Mouse (Mus musculus) layer of hippocampus, adult 2 months (tissue): ENCODE measurements around the gene Eps15. TPM values are rescaled to one million over a fixed set of nuclear protein-coding genes. Genes with fewer than 3 reads are reported as not detected.

Experiments
- DNase-seq, 2 experiments: peaks; one replicate each; pipeline ENCODE4 v3.0.0; 2022; ENCODE audit warnings: low spot score in 2 of 2
- H3K27ac ChIP-seq: fragments of 200-600 bp; 2 replicates; pipeline ENCODE4 v1.8.1; 2022
- H3K4me3 ChIP-seq: fragments of 200-600 bp; 2 replicates; pipeline ENCODE4 v1.8.1; 2022; ENCODE audit warnings: mild to moderate bottlenecking
- CTCF ChIP-seq: fragments of 200-600 bp; conservative IDR thresholded peaks from 2 replicates; pipeline ENCODE4 v1.8.1; 2022; ENCODE audit warnings: antibody characterized with exemption, mild to moderate bottlenecking, moderate library complexity
- total RNA-seq, 2 experiments: library from RNA; stranded (reverse); gene quantifications; 2 replicates each; pipeline ENCODE4 v1.2.3; 2021

Gene Eps15
- total RNA-seq, 2 experiments from 2014 or later: 213 to 225 TPM

DNA sequence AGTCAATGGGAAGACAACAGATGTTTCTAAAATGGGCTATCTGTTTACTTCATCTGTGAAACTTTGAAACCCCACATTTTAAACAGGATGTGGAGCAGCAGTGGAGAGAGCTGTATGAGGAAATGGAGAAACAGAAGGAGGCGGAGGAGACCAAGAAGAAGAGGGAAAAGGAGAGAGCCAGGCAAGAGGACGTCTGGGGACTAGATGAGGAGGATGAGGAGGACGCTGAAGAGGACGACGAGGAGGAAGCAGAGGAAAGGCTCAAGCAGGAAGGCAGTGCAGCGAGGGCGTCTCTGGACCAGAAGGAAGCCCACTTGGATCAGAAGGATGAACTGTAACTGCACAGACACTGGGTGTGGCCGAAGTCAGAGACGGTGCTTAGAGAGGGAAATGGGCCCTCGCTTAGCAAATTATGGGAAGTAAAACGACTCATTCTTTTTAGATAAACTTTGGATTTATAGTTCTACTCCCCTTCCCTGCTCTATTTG is 26.4 kb upstream of the Eps15 start:
- no peak for TF ChIP-seq CTCF
- no peak overlapping the region for H3K27ac ChIP-seq
- no peak overlapping the region for H3K4me3 ChIP-seq
- no peak for DNase-seq

DNA sequence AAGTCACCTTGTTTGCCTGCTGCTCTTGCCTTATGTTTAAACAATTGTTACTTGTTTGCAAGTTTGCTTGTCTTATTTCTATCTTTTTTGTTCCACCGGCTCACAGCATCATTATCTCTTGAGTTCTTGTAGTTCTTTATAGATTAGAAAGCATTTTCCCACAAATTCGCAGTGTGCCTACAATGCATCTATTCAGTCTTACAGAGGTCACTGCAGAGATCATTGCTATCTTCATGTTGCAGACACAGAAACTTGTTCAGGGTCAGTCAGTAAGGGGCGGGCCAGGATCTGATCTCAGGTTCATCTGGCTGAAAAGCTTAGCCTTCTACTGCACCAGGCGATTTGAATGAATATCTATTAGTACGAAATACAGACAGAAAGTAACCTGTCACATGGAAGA is 25.6 kb upstream of the Eps15 start:
- no peak overlapping the region for H3K4me3 ChIP-seq
- no peak for TF ChIP-seq CTCF
- DNase-seq: no peak
- H3K27ac ChIP-seq: no peak overlapping the region

DNA sequence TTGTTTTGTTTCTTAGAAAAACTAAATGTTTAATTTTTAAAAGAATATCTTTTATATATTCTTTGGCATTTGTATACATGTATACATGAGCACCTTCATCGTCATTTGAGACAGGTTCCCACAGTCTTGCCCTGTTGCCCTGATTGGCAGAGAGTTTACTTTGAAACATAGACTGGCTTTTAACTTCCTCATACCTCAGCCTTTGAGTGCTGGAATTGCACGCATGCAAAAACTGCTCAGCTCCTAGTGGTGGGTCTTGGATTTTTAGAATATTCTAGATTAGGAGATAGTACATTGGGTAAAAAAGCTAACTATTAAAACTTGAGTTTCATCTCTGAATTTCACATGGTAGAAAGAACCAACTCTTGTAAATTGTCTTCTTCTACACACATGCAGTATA is 24.7 kb upstream of the Eps15 start:
- DNase-seq: no peak
- Histone ChIP-seq H3K27ac (no peak overlapping the region), H3K4me3 (no peak overlapping the region)
- no peak; the same call in 1 of the 2 replicates for TF ChIP-seq CTCF

DNA sequence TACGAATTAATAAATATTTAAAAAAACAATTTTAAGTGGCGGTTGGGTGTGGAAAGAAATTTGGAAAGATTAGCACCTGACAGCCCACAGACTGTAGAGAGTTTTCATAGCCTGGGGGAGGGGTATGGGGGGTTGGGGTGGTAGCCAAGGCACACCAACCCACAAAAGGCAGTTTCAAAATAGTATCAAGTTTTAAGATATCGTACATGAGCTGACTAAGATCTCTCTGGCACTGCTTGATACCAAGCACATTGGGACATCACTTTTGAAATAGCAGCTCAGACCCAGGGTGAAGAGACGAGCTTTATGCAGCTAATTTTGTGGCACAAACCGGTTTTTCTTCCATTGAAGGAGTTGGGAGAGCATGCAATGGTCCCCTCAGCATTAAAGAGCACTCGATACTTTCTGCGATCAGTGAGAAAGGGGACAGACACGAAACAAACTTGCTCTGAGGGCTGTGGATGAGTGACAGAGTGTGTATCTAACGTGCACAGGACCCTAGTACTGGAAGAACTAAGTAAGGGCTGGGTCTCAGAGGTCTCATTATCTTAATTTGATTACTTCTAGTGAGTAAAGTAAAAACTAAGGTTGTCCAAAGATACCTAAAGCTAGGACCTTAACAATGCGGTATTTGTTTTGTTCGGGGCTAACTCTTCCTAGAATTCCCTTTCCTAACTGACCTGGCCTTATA is 24.2 kb upstream of the Eps15 start:
- Histone ChIP-seq H3K27ac (no peak overlapping the region), H3K4me3 (no peak overlapping the region)
- TF ChIP-seq CTCF: no peak

DNA sequence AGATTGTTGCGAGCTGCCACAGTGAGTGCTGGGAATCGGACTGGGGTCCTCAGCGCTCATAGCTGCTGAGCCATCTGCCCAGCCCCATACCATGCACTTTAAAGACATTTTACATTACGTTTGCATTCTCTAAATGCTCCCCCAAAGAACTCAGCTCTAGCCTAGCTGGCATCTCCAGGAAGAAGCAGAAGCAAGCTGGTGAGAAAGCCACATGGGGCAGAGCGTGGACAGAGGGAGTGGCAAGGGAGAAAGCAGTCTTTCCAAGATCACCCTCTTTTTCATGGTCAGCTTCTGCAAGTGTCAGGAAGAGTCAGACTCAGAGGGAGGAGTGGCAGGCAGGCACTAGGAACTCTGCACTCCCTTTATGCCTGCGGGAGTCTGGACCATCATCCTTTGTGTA is 23.3 kb upstream of the Eps15 start:
- DNase-seq: no peak
- no peak for TF ChIP-seq CTCF
- Histone ChIP-seq H3K27ac (no peak overlapping the region), H3K4me3 (no peak overlapping the region)

More for the DNA sequence above, 24.2 kb upstream of the Eps15 start:
- DNase-seq: no peak

DNA sequence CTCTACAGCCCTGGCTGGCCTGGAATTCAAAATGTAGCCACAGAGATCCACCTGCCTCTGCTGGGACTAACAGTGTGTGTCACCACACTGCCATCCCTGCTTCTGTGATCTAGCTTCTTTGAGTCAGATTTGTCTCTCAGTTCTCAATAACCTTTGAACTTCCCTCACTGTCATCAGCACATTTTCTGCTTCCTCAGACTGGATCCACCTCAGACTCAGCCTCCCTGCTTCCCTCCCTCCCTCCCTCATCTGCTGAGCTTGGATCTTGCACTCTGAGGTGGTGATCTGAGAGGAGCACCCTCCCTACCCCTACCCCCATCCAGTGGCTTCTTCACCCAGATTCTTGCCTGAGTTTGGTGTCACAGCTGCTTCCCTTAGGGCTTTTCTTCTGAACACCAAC is 22.4 kb upstream of the Eps15 start:
- H3K27ac ChIP-seq: no peak overlapping the region
- no peak for DNase-seq
- no peak overlapping the region for H3K4me3 ChIP-seq
- TF ChIP-seq CTCF: no peak

DNA sequence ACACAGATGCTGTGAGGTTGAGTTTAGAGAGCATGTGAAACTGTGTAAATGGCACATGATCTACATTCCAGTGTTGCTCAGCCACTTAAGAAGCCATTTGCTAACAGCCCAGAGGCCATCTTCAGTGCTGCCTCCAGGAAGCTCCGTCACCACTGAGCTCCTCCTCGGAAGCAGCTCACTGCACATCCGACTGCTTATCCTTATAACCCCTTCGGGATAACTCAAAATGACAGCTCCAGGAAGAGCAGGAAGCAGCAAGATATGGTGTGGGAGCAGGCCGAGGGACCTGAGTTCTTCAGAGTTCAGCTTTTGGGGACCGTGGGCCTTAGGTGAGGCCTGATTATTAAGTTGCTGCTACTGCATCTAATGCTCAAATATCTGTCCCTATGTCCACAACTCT is 18.0 kb upstream of the Eps15 start:
- no peak overlapping the region for H3K4me3 ChIP-seq
- DNase-seq: no peak
- TF ChIP-seq CTCF: no peak

DNA sequence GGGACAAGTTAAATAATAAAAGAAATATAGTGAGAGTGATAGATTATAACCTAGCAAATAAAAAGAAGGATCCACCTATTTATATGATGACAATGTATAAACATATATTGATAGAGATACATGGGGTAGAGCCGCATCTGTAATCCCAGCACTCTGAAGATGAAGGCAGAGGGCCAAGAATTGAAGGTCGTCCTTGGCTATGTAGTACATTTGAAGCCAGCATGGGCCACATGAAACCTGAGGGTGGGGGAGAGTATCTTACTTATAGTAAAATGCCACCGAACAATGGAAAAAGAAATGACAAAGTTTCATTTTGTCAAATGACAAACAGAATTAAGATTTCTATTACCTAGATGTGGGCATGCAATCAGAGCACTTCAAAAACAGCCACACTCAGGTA is 14.0 kb upstream of the Eps15 start:
- H3K27ac ChIP-seq: no peak overlapping the region
- TF ChIP-seq CTCF: no peak
- DNase-seq: no peak
- no peak overlapping the region for H3K4me3 ChIP-seq

More for the DNA sequence above, 18.0 kb upstream of the Eps15 start:
- H3K27ac ChIP-seq: no peak overlapping the region

DNA sequence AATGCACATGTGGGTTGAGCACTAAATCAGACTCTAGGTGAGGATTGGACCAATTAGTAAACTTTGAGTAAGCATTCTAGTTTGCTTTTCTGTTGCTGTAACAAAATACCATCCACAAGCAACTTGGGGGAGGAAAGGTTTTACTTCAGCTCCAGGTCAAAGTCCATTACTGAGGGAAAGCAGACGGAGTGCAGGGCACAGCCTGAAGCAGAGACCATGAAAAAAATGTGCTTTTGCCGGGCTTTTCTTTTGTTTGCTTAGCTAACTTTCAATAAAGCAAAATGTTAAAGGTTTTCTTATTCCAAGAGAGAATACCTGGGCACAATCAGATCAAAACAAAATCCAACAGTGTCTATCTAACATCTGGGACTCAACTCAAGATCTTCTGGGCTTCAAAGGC is 13.3 kb upstream of the Eps15 start:
- no peak for TF ChIP-seq CTCF
- no peak overlapping the region for H3K4me3 ChIP-seq
- no peak for DNase-seq
- no peak overlapping the region for H3K27ac ChIP-seq

DNA sequence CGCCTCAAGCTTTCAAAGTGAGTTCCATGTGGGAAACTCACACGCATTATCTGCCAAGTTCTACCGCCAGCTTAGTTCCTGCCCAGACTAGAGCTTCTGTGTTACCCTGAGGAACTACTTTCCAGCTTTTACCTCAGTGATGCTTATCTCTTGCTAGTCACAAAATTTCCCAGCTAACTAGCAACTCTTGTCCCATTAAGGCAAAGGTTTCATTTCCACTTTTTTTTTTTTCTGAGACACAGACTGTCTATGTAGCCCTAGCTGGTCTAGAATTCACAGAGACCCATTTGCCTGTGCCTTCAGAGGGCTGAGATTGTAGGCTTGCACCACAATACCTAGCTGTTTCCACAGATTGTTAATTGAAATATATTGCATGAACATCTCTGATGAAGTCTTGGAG is 12.6 kb upstream of the Eps15 start:
- no peak for DNase-seq
- no peak for TF ChIP-seq CTCF
- Histone ChIP-seq H3K27ac (no peak overlapping the region), H3K4me3 (no peak overlapping the region)

DNA sequence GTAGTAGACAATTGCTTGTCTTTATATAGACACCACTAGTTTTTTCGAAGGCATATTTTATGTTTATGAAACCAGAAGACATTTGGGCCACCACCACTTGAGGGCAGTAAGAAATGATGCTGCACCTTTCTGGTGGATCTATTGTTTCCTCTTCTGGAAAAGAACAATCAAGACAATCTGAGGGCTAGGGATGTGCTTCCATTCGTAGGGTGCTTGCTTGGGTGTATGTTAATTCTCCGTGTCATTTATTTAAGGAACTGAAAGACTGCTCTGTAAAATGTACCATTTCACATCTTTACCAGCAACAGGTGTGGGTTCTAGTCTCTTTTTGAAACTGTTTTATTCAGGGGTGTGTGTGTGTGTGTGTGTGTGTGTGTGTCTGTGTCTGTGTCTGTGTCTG is 11.2 kb upstream of the Eps15 start:
- no peak overlapping the region for H3K4me3 ChIP-seq
- H3K27ac ChIP-seq: no peak overlapping the region
- peak; percentile 57 for TF ChIP-seq CTCF
- DNase-seq: no peak

DNA sequence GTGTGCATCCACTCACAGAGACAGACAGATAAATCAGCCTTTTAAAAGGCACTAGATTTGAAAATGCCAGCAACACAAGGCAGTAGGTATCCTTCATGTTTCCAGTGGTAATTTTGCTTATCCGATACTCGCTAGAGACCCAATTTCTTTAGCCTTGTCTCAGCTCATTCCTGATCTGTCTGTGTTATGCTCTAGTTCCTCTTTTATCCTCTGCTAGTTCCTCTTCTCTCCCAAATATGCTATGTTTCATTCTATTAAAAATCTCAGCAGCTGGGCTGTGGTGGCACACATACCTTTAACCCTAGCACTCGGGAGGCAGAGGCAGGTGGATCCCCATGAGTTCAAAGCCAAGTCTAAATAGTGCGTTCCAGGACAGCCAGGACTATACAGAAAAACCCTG is 8.3 kb upstream of the Eps15 start:
- no peak overlapping the region for H3K27ac ChIP-seq
- DNase-seq: no peak
- TF ChIP-seq CTCF: no peak
- no peak overlapping the region for H3K4me3 ChIP-seq

DNA sequence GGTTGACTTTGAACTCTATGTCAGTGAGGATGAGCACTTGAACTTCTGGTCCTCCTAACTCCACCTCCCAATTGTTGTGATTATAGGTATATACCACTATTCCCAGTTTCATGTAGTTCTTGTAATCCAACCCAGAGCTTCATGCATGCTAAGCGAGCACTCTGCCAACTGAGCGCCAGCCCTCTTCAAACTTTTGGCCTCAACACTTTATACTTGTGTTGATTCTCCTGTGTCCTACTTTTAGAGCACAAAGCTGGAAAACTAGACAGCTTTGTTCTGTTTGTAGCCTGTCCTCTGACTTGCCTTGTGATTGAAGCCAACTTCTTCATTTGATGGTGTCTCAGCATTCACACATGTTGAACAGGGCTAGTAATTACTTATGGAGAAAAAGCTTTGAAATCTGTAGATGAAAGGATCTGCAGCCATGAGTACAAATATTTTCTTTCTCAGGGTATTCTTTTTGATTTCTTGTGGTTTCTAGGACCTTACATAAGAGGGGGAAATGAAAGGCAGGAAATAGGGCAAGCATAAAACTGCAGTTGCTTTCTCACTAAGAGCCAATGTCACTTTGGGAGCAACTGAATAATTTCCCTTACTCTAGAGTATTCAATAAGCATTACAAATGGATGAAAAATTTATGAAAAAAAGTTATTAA is 6.4 kb upstream of the Eps15 start:
- no peak for DNase-seq
- Histone ChIP-seq H3K4me3 (no peak overlapping the region), H3K27ac (peak overlapping the region; percentile 83)
- TF ChIP-seq CTCF: no peak
